Mouse (Mus musculus): ENCODE results near the gene Mmel1.

The Mmel1 gene

GRCm38 (mm10) chr4:154935788-154936187 lies 66.4 kb downstream of the Mmel1 start:
- in situ Hi-C loops (cut with MboI, MseI) = no loop called here

GRCm38 (mm10) chr4:154936542-154937255 lies 67.3 kb downstream of the Mmel1 start:
- in situ Hi-C loops (cut with MboI, MseI) = no loop called here

GRCm38 (mm10) chr4:154937746-154938145 lies 68.4 kb downstream of the Mmel1 start:
- in situ Hi-C loops (cut with MboI, MseI) = no loop called here

GRCm38 (mm10) chr4:154940156-154940555 lies 70.8 kb downstream of the Mmel1 start:
- in situ Hi-C loops (cut with MboI, MseI) = loop anchor here (5.0 kb wide), 1 partner anchor 58 kb away; no protein-coding TSS in a partner anchor

- in situ Hi-C loops (cut with MboI, MseI) = loop anchor here (5.0 kb wide), 1 partner anchor 60 kb away; no protein-coding TSS in a partner anchor
Measured at GRCm38 (mm10) chr4:154941831-154942230, 72.4 kb downstream of the Mmel1 start.

- in situ Hi-C loops (cut with MboI, MseI) = loop anchor here (5.0 kb wide), 1 partner anchor 60 kb away; no protein-coding TSS in a partner anchor
Measured at GRCm38 (mm10) chr4:154942632-154943322, 73.4 kb downstream of the Mmel1 start.

- in situ Hi-C loops (cut with MboI, MseI) = loop anchor here (5.0 kb wide), 1 partner anchor 61 kb away; no protein-coding TSS in a partner anchor
Measured at GRCm38 (mm10) chr4:154943323-154944039, 74.1 kb downstream of the Mmel1 start.

GRCm38 (mm10) chr4:154944121-154944590 lies 74.8 kb downstream of the Mmel1 start:
- in situ Hi-C loops (cut with MboI, MseI) = loop anchor here (5.0 kb wide), 1 partner anchor 62 kb away; no protein-coding TSS in a partner anchor

Measured in regulatory T cell (primary cell).